Mouse (Mus musculus): ENCODE measurements at regions not wholly inside any gene's neighbourhood (a gene's known extent, or its start where the extent isn't known, plus 50 kb on each side); places are given as distances from the start of the nearest gene placed in this dataset.

DNA sequence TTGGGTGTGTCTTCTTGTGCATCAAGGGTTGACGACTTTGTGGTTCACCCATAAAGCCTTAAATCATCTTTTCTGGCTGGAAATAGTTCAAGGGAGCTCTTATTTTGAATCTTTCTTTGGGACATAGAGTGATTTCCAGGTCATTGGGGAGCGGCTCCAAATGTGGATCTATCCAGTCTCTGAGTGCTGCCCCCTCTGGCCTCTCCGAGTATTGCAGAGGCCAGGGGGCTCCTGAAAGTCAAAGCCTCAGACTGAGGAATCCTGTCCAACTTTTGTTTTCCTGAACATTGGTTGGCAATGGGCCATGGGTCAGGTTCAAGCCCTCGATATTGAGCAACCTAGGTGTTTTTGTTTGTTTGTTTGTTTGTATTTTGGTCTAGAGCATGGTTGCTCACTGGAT lies 209.7 kb upstream of the Fam19a5 start:
- TF ChIP-seq POLR2A (IDR thresholded peaks at IDR 0.05; ENCODE audit: control insufficient read depth, low read depth, low read length), result no peak
- TF ChIP-seq CTCF (IDR thresholded peaks at IDR 0.05; ENCODE audit: control insufficient read depth, insufficient read depth, insufficient replicate concordance, low read depth, low read length), result peak; percentile 69

All from testis, adult 2 months (tissue).